15 mouse cellular contexts compared by ENCODE assay signal in the genomic region with DNA sequence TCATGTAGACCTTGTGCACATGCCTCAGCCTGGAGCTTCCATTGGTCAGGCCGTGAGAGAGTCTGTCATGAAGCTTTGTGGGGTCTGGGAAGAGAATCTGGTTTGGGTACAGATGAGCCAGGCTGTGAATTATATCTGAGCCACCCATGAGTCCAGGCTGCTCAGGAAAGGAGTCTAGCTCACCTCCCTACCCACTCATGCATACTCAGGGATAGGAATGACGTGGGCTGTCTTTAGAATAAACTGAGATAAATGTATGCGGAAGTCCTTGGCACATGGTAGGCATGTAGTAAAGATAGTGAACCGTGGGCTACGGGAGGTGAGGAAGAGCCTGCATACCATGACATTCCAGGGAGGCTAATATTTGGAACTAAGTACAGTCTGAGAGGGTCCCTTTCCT.
"Had no signal": no experiment of that assay in that cellular context is flagged by ENCODE, and none has a peak within 500 bp of the region (broad histone marks: within the 10 kb centered on the region; RNA-seq: fewer than 3 reads in every experiment).

No protein-coding gene starts in this region.

- H3K4me3 ChIP-seq: neural tube, embryonic 15.5 days; stomach, embryonic 15.5 days had no signal

- H3K4me2 ChIP-seq: neural tube, embryonic 15.5 days; stomach, embryonic 15.5 days had no signal

- H3K4me1 ChIP-seq: neural tube, embryonic 15.5 days; stomach, embryonic 15.5 days had no signal

- H3K27me3 ChIP-seq: neural tube, embryonic 15.5 days; stomach, embryonic 15.5 days had no signal

- H3K36me3 ChIP-seq: neural tube, embryonic 15.5 days; stomach, embryonic 15.5 days had no signal

- H3K27ac ChIP-seq: neural tube, embryonic 15.5 days; stomach, embryonic 15.5 days; stomach, postnatal 0 days had no signal

- DNase-seq: retina, postnatal 1 day; right cerebral cortex, adult 18-20 months; right cerebral cortex, postnatal 14 days; right cerebral cortex, postnatal 25 days; right cerebral cortex, postnatal 4 days; spleen, adult 18-20 months; thymus, adult 18-20 months; thymus, adult 2 months; thymus, postnatal 14 days; thymus, postnatal 25 days; thymus, postnatal 36 days; thymus, postnatal 4 days had no signal

- H3K9me3 ChIP-seq: neural tube, embryonic 15.5 days; stomach, embryonic 15.5 days had no signal

- H3K9ac ChIP-seq: neural tube, embryonic 15.5 days; stomach, embryonic 15.5 days had no signal
